Mouse (Mus musculus) embryonic facial prominence, embryonic 15.5 days (tissue): Measurements from ENCODE around the gene Zbtb8a. TPM values are rescaled to one million over a fixed set of nuclear protein-coding genes. Genes with fewer than 3 reads are reported as not detected.

Experiments
- ATAC-seq: fragments of 200-750 bp; cut with Nextera tagmentation; 2 replicates; pipeline ENCODE4 v1.8.0; 2017; ENCODE audit warnings: low read depth, moderate TSS enrichment; ENCODE audit not compliant: insufficient number of reproducible peaks, low FRiP score, low TSS enrichment
- H3K27ac ChIP-seq: fragments of 300-500 bp; sonication (generic); replicated peaks from 2 replicates; pipeline ENCODE4 v1.5.1; 2015; ENCODE audit warnings: mild to moderate bottlenecking, inconsistent platforms
- H3K27me3 ChIP-seq: fragments of 300-500 bp; sonication (generic); 2 replicates; pipeline ENCODE4 v1.6.1; 2015; ENCODE audit warnings: inconsistent platforms
- H3K36me3 ChIP-seq: fragments of 300-500 bp; sonication (generic); 2 replicates; pipeline ENCODE4 v1.6.1; 2015; ENCODE audit warnings: mild to moderate bottlenecking, inconsistent platforms
- H3K4me1 ChIP-seq: fragments of 300-500 bp; sonication (generic); 2 replicates; pipeline ENCODE4 v1.6.1; 2015; ENCODE audit warnings: inconsistent platforms
- H3K4me2 ChIP-seq: fragments of 300-500 bp; sonication (generic); replicated peaks from 2 replicates; pipeline ENCODE4 v1.6.1; 2015; ENCODE audit warnings: mild to moderate bottlenecking, inconsistent platforms
- H3K4me3 ChIP-seq: fragments of 300-500 bp; sonication (generic); replicated peaks from 2 replicates; pipeline ENCODE4 v1.5.1; 2015; ENCODE audit warnings: mild to moderate bottlenecking, inconsistent platforms
- H3K9ac ChIP-seq: fragments of 300-500 bp; sonication (generic); 2 replicates; pipeline ENCODE4 v1.6.1; 2015; ENCODE audit warnings: inconsistent platforms
- H3K9me3 ChIP-seq: fragments of 300-500 bp; sonication (generic); replicated peaks from 2 replicates; pipeline ENCODE4 v1.6.1; 2016; ENCODE audit warnings: inconsistent platforms
- WGBS: fragments of 180-500 bp; shearing (Covaris S2); methylation state at CpG from one replicate; pipeline ENCODE4 v1.1.7; 2015; 5-methylcytosine and 5-hydroxymethylcytosine counted together
- polyA plus RNA-seq: library from polyadenylated mRNA; unstranded; fragments of >200 nt; fragmentation: Nextera tagmentation; extraction: Ambion mirVana; gene quantifications from 2 replicates; pipeline ENCODE4 v1.2.1, GENCODE M21; 2015

The Zbtb8a gene
- polyA plus RNA-seq, 1 experiment from 2014 or later: 14.1 TPM

DNA sequence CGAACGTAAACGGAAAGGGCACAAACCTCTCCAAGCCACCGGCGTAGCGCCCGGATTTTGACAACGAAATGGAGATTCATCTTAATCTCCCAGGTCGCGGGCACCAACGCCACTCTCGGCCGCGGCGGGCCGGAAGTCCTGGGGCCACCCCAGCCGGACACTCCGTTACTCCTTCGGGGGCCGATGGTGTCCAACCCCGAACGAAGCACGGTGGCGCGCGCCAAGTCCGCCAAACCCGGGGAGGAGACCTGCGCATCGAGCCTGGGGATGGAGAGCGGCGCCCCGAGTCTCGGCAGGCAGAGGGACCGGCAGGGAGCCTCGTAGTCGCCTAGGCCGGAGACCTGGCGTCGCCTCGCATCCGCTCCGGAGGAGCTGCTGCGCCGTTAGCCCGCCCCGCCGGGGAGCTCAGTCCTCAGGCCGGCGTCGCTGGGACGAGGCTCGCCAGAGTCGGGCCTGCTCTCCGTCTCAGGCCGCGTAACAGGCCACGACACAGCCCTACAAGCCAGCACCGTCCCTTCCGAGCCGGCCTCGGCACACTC lies 43.2 kb downstream of the Zbtb8a start:
- no peak for ATAC-seq
- no peaks in the 10 kb centered on the region for H3K9me3 ChIP-seq

GRCm38 (mm10) chr4:129332846-129333245 lies 45.1 kb downstream of the Zbtb8a start:
- peaks cover 32% of the 10 kb centered on the region for H3K36me3 ChIP-seq
- 33% methylated on average over 1 of the region's 1 CpGs for WGBS
- H3K27me3 ChIP-seq: no peaks in the 10 kb centered on the region

More for the DNA sequence above, 43.2 kb downstream of the Zbtb8a start:
- H3K9ac ChIP-seq: peak overlapping the region; percentile 93
- peak overlapping the region; percentile 95 for H3K4me3 ChIP-seq
- H3K27ac ChIP-seq: peak overlapping the region; percentile 97
- H3K27me3 ChIP-seq: no peaks in the 10 kb centered on the region
- H3K4me2 ChIP-seq: peak overlapping the region; percentile 79
- H3K36me3 ChIP-seq: peaks cover 18% of the 10 kb centered on the region
- WGBS: under 1% methylated on average over 61 of the region's 62 CpGs
- peaks cover 39% of the 10 kb centered on the region for H3K4me1 ChIP-seq

DNA sequence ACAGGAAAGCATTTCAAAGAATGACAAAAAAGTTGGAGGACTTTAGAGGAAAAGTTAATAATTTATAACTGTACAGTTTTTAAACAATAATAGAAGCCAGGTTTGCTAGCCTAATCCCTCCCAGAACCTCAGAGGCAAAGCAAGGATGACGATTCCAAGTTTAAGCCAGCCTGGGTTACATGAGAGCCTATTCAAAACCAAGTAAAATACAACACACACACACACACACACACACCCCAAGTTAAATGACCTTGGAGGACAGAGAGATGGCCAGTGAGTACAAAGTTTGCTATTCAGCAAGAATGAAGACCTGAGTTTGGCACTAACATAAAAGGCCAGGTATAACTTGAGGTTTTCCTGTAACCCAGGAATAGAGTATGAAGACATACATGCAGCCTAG lies 51.7 kb downstream of the Zbtb8a start:
- Histone ChIP-seq H3K27me3 (no peaks in the 10 kb centered on the region), H3K4me3 (no peak overlapping the region), H3K4me2 (no peak overlapping the region), H3K27ac (no peak overlapping the region), H3K4me1 (peaks cover 11% of the 10 kb centered on the region; the same call in 1 of the 2 replicates), H3K36me3 (peaks cover 58% of the 10 kb centered on the region), H3K9ac (no peak overlapping the region), H3K9me3 (no peaks in the 10 kb centered on the region)
- 53% methylated on average over 1 of the region's 1 CpGs for WGBS
- ATAC-seq: no peak

More at GRCm38 (mm10) chr4:129332846-129333245, 45.1 kb downstream of the Zbtb8a start:
- peak overlapping the region; percentile 79 for H3K4me2 ChIP-seq
- no peak overlapping the region for H3K9ac ChIP-seq
- H3K27ac ChIP-seq: no peak overlapping the region
- H3K4me1 ChIP-seq: peaks cover 39% of the 10 kb centered on the region
- no peak for ATAC-seq
- H3K4me3 ChIP-seq: peak overlapping the region; percentile 95
- H3K9me3 ChIP-seq: no peaks in the 10 kb centered on the region

DNA sequence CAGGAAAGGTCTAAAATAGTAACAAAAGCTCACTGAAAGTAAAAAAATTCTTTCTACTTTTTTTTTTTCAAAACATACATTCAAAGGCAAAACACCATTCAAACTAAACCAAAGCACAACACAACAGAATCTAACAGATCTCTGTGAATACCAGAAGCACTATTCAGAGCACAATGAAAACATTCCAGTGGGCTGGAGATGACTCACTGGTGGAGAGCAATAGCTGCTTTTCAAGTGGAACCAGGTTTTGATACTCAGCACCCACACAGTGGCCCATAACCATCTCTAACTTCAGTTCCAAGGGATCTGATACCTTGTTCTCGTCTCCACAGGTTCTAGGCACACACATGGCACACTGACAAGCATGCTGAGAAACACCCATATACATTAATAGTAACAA lies 53.2 kb downstream of the Zbtb8a start:
- Histone ChIP-seq H3K27me3 (no peaks in the 10 kb centered on the region), H3K27ac (no peak overlapping the region), H3K4me2 (no peak overlapping the region), H3K9ac (no peak overlapping the region), H3K4me1 (peaks cover 4% of the 10 kb centered on the region; the same call in 1 of the 2 replicates), H3K4me3 (no peak overlapping the region), H3K36me3 (peaks cover 69% of the 10 kb centered on the region), H3K9me3 (no peaks in the 10 kb centered on the region)
- ATAC-seq: no peak
- 70% methylated on average over 1 of the region's 1 CpGs for WGBS

DNA sequence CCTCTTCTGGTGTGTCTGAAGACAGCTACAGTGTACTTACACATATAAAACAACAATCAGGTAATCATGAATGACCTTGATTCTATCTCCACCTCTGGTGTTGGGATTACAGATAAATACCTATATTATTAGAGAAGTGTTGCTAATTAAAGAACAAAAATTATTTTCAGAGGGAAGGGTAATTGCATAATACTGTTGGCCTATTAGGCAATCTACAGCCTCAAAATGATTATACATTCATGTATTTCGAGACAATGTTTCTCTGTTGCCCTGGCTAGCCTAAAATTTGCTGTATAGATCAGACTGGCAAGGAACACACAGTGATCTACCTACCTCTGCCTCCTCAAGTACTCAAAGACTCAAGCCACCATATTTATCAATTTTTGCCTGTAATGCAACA lies 54.4 kb downstream of the Zbtb8a start:
- no peak for ATAC-seq
- Histone ChIP-seq H3K9me3 (no peaks in the 10 kb centered on the region), H3K4me2 (no peak overlapping the region), H3K36me3 (peaks cover 70% of the 10 kb centered on the region), H3K4me1 (peaks cover 4% of the 10 kb centered on the region; the same call in 1 of the 2 replicates), H3K27ac (no peak overlapping the region), H3K27me3 (no peaks in the 10 kb centered on the region), H3K4me3 (no peak overlapping the region), H3K9ac (no peak overlapping the region)
- 83% methylated on average over 1 of the region's 1 CpGs for WGBS

DNA sequence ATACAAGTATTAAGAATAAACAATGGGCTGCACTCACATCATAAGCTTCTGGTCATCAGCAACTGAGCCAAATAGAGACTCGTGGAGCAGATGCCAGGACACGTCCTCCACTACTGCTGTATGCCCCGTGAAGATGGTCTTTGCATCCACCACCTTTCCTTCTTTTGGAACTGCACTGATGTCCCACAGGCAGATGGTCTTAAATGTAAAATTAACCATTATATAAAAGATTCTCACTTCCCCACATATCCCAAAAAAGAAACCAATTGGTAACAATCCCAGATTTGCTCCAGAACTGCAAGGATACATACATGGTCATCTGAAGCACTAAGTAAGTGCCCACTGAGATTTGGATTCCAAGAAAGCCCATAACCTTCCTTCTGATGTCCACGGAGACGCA lies 55.9 kb downstream of the Zbtb8a start:
- Histone ChIP-seq H3K27ac (no peak overlapping the region), H3K4me2 (no peak overlapping the region), H3K36me3 (peaks cover 70% of the 10 kb centered on the region), H3K4me1 (peaks cover 4% of the 10 kb centered on the region; the same call in 1 of the 2 replicates), H3K9ac (no peak overlapping the region), H3K9me3 (no peaks in the 10 kb centered on the region), H3K4me3 (no peak overlapping the region), H3K27me3 (no peaks in the 10 kb centered on the region)
- 84% methylated on average over 5 of the region's 5 CpGs for WGBS
- no peak for ATAC-seq

DNA sequence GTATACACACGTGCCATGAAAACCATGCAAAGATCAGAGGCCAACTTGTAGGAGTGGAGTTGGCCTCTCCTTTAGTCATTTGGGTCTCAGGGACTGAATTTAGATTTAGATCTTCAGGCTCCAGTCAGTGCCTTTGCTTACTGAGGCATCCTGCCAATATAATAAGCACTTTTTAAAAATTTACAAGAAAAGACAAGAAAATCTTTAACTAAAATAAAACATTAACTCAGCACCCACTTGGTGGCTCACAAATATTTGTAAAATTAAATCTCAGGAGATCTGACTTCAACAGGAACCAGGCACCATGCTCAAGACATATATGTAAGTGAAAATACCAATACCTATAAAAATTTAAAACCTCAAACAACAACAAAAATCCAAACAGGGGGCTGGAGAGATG lies 57.0 kb downstream of the Zbtb8a start:
- Histone ChIP-seq H3K27ac (no peak overlapping the region), H3K4me3 (no peak overlapping the region), H3K36me3 (peaks cover 72% of the 10 kb centered on the region), H3K9ac (no peak overlapping the region), H3K4me1 (no peaks in the 10 kb centered on the region), H3K9me3 (no peaks in the 10 kb centered on the region), H3K27me3 (no peaks in the 10 kb centered on the region), H3K4me2 (no peak overlapping the region)
- WGBS: 93% methylated on average over 1 of the region's 1 CpGs
- no peak for ATAC-seq

- no peak overlapping the region for H3K4me3 ChIP-seq
- H3K27me3 ChIP-seq: no peaks in the 10 kb centered on the region
- ATAC-seq: no peak
- H3K4me2 ChIP-seq: no peak overlapping the region
- H3K27ac ChIP-seq: no peak overlapping the region
- no peaks in the 10 kb centered on the region for H3K9me3 ChIP-seq
- 81% methylated on average over 3 of the region's 3 CpGs for WGBS
- peaks cover 91% of the 10 kb centered on the region for H3K36me3 ChIP-seq
- H3K9ac ChIP-seq: no peak overlapping the region
- H3K4me1 ChIP-seq: no peaks in the 10 kb centered on the region
Measured at GRCm38 (mm10) chr4:129313886-129314285, 64.0 kb downstream of the Zbtb8a start.

GRCm38 (mm10) chr4:129307936-129308335 lies 70.0 kb downstream of the Zbtb8a start:
- Histone ChIP-seq H3K4me1 (no peaks in the 10 kb centered on the region), H3K4me2 (no peak overlapping the region), H3K9me3 (no peaks in the 10 kb centered on the region), H3K27me3 (no peaks in the 10 kb centered on the region), H3K4me3 (no peak overlapping the region), H3K9ac (no peak overlapping the region), H3K36me3 (peaks cover 65% of the 10 kb centered on the region), H3K27ac (no peak overlapping the region)
- WGBS: 89% methylated on average over 1 of the region's 1 CpGs
- ATAC-seq: no peak

DNA sequence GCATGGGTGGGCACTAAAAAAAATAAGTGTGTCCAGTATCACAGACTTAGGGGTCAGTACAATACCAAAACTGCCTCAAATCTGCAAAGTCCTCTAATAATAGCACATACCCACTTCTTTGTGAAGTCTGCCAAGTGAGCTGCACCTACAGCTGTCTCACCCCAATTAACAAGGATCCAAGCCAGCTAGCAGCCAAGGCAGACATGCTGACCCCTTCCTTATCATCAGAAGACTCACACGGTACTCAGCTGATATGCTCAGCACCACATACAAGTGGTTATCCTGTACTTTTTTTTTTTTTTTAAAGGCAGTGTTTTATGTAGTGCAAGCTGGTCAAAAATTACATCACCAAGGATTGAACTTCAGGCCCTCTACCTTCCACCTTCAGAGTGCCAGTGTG lies 73.6 kb downstream of the Zbtb8a start:
- Histone ChIP-seq H3K4me2 (no peak overlapping the region), H3K9ac (no peak overlapping the region), H3K4me1 (no peaks in the 10 kb centered on the region), H3K9me3 (no peaks in the 10 kb centered on the region), H3K27ac (no peak overlapping the region), H3K27me3 (no peaks in the 10 kb centered on the region), H3K4me3 (no peak overlapping the region), H3K36me3 (peaks cover 36% of the 10 kb centered on the region)
- ATAC-seq: no peak
- 57% methylated on average over 1 of the region's 1 CpGs for WGBS

- Histone ChIP-seq H3K9me3 (no peaks in the 10 kb centered on the region), H3K4me1 (no peaks in the 10 kb centered on the region), H3K9ac (no peak overlapping the region), H3K27me3 (no peaks in the 10 kb centered on the region), H3K4me2 (no peak overlapping the region), H3K4me3 (no peak overlapping the region), H3K27ac (no peak overlapping the region), H3K36me3 (peaks cover 31% of the 10 kb centered on the region)
- 84% methylated on average over 9 of the region's 9 CpGs for whole genome bisulfite sequencing
- ATAC-seq: peak; percentile 60; the same call in 1 of the 2 replicates
Measured at GRCm38 (mm10) chr4:129303816-129304215, 74.1 kb downstream of the Zbtb8a start.
